Mouse (Mus musculus): ENCODE results near the gene Tesc.

The Tesc gene

DNA sequence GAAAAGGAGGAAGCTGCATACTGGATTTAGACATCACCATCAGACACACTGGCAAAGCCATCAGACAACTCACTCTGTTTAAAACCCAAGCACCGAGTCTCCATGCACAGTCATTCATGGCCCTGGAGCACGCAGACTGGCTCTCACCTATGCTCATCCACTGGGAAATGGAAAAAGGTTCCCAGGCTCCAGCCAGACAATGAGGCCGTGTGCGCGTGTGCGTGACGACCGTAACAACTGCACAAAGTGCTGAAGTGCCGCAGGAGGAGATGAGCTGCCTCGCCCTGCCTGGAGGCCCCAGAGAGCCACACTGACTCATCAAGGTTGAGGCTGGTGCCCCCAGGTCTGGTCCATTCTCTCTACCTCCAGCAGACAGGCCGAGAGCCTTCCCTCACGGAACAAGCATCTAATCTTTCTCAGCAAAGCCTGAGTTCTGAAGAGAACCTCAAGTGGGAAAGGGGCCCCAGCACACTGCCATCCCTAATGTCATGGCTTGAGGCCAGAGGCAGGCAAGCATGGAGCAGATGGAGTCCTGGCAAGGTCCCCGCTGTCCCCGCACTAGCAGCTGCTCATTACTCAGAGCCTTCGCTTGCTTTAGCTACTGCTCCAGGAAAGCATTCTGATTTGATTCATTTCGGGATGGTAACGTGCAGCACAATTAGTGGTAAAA lies 80.7 kb downstream of the Tesc start:
- no peak for DNase-seq (ENCODE audit: low spot score in 2 of 2)

DNA sequence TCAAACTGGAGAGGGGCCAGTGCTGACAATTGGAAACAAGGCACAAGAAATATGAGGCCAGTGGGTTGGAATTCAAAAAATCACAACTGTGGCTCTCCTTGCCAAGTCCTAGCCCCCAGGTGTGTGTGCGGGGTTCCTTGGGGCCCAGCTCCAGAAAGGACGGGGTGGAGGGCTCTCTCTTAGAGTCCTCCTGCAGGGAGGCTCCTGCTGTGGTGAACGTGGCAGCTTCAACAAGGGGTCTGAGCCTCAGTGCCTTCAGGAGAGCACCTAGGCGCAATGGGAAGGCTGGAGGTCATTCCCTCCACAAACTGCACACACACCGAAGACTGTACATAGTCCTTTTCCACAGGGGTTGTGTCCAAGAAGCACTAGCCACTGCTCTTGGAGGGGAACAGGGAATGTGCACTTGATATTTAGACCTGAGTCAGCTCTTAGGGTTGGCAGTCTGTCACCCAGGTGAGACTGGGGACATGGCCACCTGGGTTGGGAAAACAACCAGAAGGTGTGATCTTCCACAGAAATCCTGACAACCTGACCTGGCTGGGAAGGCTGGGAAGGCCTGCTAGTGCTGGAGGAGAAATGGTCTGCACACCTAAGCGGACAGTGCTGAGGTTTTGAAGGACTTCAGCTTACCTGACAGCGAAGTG lies 81.4 kb downstream of the Tesc start:
- DNase-seq (ENCODE audit: low spot score in 2 of 2), result no peak
